Mouse (Mus musculus): ENCODE data around the gene Rbm46.

DNA sequence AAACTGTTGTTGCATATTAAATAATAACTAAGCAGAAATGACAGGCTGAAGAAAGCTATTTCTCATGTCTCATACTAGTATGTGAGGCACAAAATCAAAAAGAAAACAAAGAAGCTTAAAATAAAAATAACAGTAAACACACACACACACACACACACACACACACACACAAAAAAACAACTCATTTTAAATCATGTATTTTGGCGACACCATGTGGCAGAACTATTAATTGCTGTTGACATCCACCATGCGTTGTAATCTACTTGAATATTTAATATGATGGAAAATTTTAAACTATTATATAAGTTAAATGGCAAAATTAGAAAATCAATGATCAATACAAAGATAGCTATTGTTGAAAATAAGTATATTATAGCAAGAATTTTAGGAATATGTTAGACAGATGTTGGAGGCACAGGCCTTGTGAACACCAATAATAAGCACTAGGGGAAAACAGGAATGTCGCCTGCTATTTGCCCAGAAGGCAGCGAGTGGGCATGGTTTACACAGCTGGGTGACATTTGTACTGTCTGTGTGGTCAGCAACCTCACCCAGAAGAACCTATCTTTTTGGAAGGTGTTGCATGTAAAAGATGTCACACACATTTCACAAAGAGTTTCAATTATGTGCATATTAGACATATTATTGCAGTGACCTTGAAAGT lies 18.7 kb downstream of the Rbm46 start:
- TF ChIP-seq POLR2A (IDR thresholded peaks at IDR 0.05; ENCODE audit: low read depth, low read length) (no peak), CTCF (conservative IDR thresholded peaks at IDR 0.05; ENCODE audit: insufficient read depth, insufficient read length, low read depth, low read length) (peak; percentile 23; the same call in 1 of the 2 replicates)

Data from kidney, adult 2 months (tissue).